Mouse (Mus musculus) B cell, adult 2 months (primary cell): Measurements from ENCODE around the gene Vmn2r92.
"Not testable (repeated sequence)": the region's sequence is repeated elsewhere in the genome, so short reads cannot be mapped to it uniquely, and the experiment has no call there.

Experiments
- DNase-seq, 2 experiments: peaks; one replicate each; pipeline ENCODE4 v3.0.0; 2022

Gene Vmn2r92

GRCm38 (mm10) chr17:18151587-18151986 lies at the start of gene Vmn2r92:
Vmn2r92 (plus strand) TSS chr17:18151887.
- DNase-seq = not testable (repeated sequence)

GRCm38 (mm10) chr17:18102265-18102664 lies 49.4 kb upstream of the Vmn2r92 start:
- not testable (repeated sequence) for DNase-seq

GRCm38 (mm10) chr17:18161194-18161593 lies 9.5 kb downstream of the Vmn2r92 start:
- not testable (repeated sequence) for DNase-seq

GRCm38 (mm10) chr17:18189732-18190131 lies 38.0 kb downstream of the Vmn2r92 start:
- DNase-seq = no peak

GRCm38 (mm10) chr17:18221300-18221699 lies 69.6 kb downstream of the Vmn2r92 start:
- DNase-seq = no peak

GRCm38 (mm10) chr17:18231996-18232395 lies 80.3 kb downstream of the Vmn2r92 start:
- no peak for DNase-seq

- DNase-seq = no peak
Measured at GRCm38 (mm10) chr17:18236931-18237330, 85.2 kb downstream of the Vmn2r92 start.
